Mouse (Mus musculus): Measurements from ENCODE around the gene Zfhx3. TPM values are rescaled to one million over a fixed set of nuclear protein-coding genes. Genes with fewer than 3 reads are reported as not detected.

The Zfhx3 gene
- total and polyA plus RNA-seq, 2 experiments, result 1.3 to 1.5 TPM

GRCm38 (mm10) chr8:108932729-108933128, 990.3 kb downstream of the Zfhx3 start:
- 87% methylated on average over 9 of the region's 9 CpGs for WGBS
- Histone ChIP-seq H3K4me1 (ENCODE audit: control insufficient read depth, insufficient read depth, low read length) (no peaks in the 10 kb centered on the region), H3K9ac (ENCODE audit: low read depth, low read length) (no peak overlapping the region), H3K27ac (replicated peaks; ENCODE audit: insufficient read depth, low read depth, low read length) (no peak overlapping the region), H3K27me3 (ENCODE audit: control insufficient read depth, insufficient read depth, low read length) (no peaks in the 10 kb centered on the region), H3K36me3 (ENCODE audit: control insufficient read depth, insufficient read depth, low read length) (peaks cover 21% of the 10 kb centered on the region), H3K79me2 (ENCODE audit: control insufficient read depth, insufficient read depth, low read length) (no peaks in the 10 kb centered on the region), H3K4me3 (ENCODE audit: insufficient read depth, low read depth, low read length) (no peak overlapping the region)
- TF ChIP-seq CTCF (IDR thresholded peaks at IDR 0.05; ENCODE audit: low read depth, low read length) (no peak), POLR2A (IDR thresholded peaks at IDR 0.05; ENCODE audit: extremely low read depth, insufficient read depth, low read length) (no peak)
- no peak for DNase-seq (ENCODE audit: extremely low read depth, low read depth, low spot score)

GRCm38 (mm10) chr8:108935834-108936694, 993.6 kb downstream of the Zfhx3 start:
- peaks cover 37% of the 10 kb centered on the region for H3K36me3 ChIP-seq (ENCODE audit: control insufficient read depth, insufficient read depth, low read length)
- no peaks in the 10 kb centered on the region for H3K79me2 ChIP-seq (ENCODE audit: control insufficient read depth, insufficient read depth, low read length)
- H3K9ac ChIP-seq (ENCODE audit: low read depth, low read length), result no peak overlapping the region
- H3K27me3 ChIP-seq (ENCODE audit: control insufficient read depth, insufficient read depth, low read length), result no peaks in the 10 kb centered on the region
- TF ChIP-seq CTCF (IDR thresholded peaks at IDR 0.05; ENCODE audit: low read depth, low read length), result no peak
- TF ChIP-seq POLR2A (IDR thresholded peaks at IDR 0.05; ENCODE audit: extremely low read depth, insufficient read depth, low read length), result no peak
- 89% methylated on average over 18 of the region's 18 CpGs for WGBS
- no peak overlapping the region for H3K4me3 ChIP-seq (ENCODE audit: insufficient read depth, low read depth, low read length)
- no peaks in the 10 kb centered on the region for H3K4me1 ChIP-seq (ENCODE audit: control insufficient read depth, insufficient read depth, low read length)
- H3K27ac ChIP-seq (replicated peaks; ENCODE audit: insufficient read depth, low read depth, low read length), result no peak overlapping the region
- no peak for DNase-seq (ENCODE audit: extremely low read depth, low read depth, low spot score)

DNA sequence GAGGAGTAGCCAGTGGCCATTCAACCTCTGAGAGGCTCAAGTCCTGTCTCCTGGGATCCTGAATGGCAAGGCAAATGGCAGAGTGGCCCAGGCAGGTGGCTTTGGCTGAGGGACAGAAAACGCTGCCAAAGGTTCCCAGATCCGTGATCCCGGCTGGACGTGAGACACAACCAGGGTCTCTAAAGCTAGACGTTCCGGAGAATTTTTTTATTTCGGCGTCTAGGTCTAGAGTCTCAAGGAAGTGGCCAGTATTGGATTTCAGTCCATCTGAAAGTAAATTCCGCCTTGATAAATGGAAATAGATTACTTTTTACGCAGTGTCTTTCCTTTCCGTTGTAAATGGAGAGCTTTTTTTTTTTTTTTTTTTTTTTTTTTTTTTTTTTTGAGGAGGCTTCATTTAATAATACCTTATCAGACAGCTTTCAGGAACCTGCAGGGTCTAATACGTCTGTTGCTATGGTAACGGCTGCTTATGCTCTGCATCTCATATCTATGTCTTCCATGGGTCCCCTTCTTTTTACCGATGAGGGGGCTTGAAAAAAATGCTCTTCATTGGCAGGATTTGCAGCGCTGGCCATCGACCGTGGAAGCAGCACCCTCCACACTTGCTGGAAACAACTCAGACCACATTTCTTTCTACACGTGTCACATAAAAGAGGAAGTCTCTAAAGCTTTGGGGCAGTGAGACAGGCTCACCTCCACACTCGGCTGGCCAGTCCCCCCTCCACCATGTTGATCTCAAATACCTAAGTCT, 994.4 kb downstream of the Zfhx3 start:
- no peak overlapping the region for H3K9ac ChIP-seq (ENCODE audit: low read depth, low read length)
- 93% methylated on average over 19 of the region's 19 CpGs for WGBS
- no peak for DNase-seq (ENCODE audit: extremely low read depth, low read depth, low spot score)
- no peak overlapping the region for H3K4me3 ChIP-seq (ENCODE audit: insufficient read depth, low read depth, low read length)
- H3K27ac ChIP-seq (replicated peaks; ENCODE audit: insufficient read depth, low read depth, low read length), result no peak overlapping the region
- no peaks in the 10 kb centered on the region for H3K79me2 ChIP-seq (ENCODE audit: control insufficient read depth, insufficient read depth, low read length)
- H3K36me3 ChIP-seq (ENCODE audit: control insufficient read depth, insufficient read depth, low read length), result peaks cover 38% of the 10 kb centered on the region
- H3K27me3 ChIP-seq (ENCODE audit: control insufficient read depth, insufficient read depth, low read length), result no peaks in the 10 kb centered on the region
- no peak for TF ChIP-seq POLR2A (IDR thresholded peaks at IDR 0.05; ENCODE audit: extremely low read depth, insufficient read depth, low read length)
- no peaks in the 10 kb centered on the region for H3K4me1 ChIP-seq (ENCODE audit: control insufficient read depth, insufficient read depth, low read length)

DNA sequence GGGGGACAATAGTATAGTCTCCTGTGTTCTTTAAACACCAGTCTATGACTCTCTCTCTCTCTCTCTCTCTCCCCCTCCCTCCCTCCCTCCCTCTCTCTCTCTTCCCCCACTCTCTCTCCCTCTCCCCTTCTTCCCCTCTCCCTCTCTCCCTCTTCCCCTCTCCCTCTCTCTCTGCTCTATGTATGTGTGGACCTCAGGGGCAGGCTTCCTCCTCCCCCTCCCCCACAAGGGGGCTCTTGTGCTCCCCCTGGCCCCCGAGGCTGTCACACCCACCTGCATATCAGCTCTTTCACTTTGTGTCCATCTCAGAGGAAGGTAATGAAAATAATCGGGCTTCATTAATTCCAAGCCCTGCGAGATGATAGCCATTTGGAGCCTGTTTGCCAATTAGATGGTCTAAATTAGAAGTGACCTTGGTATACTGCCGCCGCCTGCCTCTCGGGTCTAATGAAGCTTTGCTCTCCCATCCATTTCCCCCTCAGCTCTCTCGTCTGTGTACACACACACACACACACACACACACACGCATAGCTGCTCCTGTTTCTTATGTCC, 995.5 kb downstream of the Zfhx3 start:
- 92% methylated on average over 8 of the region's 8 CpGs for WGBS
- H3K4me3 ChIP-seq (ENCODE audit: insufficient read depth, low read depth, low read length), result no peak overlapping the region
- no peaks in the 10 kb centered on the region for H3K4me1 ChIP-seq (ENCODE audit: control insufficient read depth, insufficient read depth, low read length)
- H3K36me3 ChIP-seq (ENCODE audit: control insufficient read depth, insufficient read depth, low read length), result peaks cover 47% of the 10 kb centered on the region
- TF ChIP-seq POLR2A (IDR thresholded peaks at IDR 0.05; ENCODE audit: extremely low read depth, insufficient read depth, low read length) (no peak), CTCF (IDR thresholded peaks at IDR 0.05; ENCODE audit: low read depth, low read length) (no peak)
- no peak for DNase-seq (ENCODE audit: extremely low read depth, low read depth, low spot score)
- H3K9ac ChIP-seq (ENCODE audit: low read depth, low read length), result no peak overlapping the region
- H3K27me3 ChIP-seq (ENCODE audit: control insufficient read depth, insufficient read depth, low read length), result no peaks in the 10 kb centered on the region
- H3K79me2 ChIP-seq (ENCODE audit: control insufficient read depth, insufficient read depth, low read length), result no peaks in the 10 kb centered on the region
- H3K27ac ChIP-seq (replicated peaks; ENCODE audit: insufficient read depth, low read depth, low read length), result no peak overlapping the region

DNA sequence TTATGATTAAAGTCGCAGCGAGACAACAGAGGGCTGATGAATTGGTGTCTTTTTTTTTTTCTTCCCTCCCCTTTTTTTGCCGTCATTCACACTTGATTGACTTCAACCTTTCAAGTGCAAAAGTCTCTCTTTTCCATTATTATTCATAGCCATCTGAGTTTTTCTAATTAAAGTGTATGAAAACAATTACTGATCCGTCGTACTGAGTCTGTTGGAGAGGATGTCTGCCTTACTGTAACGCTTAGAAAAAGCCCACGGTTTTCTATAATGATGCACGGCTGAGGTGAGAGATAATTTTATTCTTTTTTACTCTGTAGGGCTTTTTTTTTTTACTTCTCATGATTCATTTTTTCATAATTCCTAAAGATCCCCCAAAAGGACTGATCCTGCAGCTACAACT, 1000.2 kb downstream of the Zfhx3 start:
- DNase-seq (ENCODE audit: extremely low read depth, low read depth, low spot score), result no peak
- WGBS, result 96% methylated on average over 8 of the region's 8 CpGs
- no peak overlapping the region for H3K27ac ChIP-seq (replicated peaks; ENCODE audit: insufficient read depth, low read depth, low read length)
- H3K27me3 ChIP-seq (ENCODE audit: control insufficient read depth, insufficient read depth, low read length), result no peaks in the 10 kb centered on the region
- TF ChIP-seq POLR2A (IDR thresholded peaks at IDR 0.05; ENCODE audit: extremely low read depth, insufficient read depth, low read length) (no peak), CTCF (IDR thresholded peaks at IDR 0.05; ENCODE audit: low read depth, low read length) (no peak)
- H3K4me1 ChIP-seq (ENCODE audit: control insufficient read depth, insufficient read depth, low read length), result no peaks in the 10 kb centered on the region
- H3K4me3 ChIP-seq (ENCODE audit: insufficient read depth, low read depth, low read length), result no peak overlapping the region
- no peaks in the 10 kb centered on the region for H3K79me2 ChIP-seq (ENCODE audit: control insufficient read depth, insufficient read depth, low read length)
- peaks cover 62% of the 10 kb centered on the region for H3K36me3 ChIP-seq (ENCODE audit: control insufficient read depth, insufficient read depth, low read length)
- H3K9ac ChIP-seq (ENCODE audit: low read depth, low read length), result no peak overlapping the region
